Mouse (Mus musculus): ENCODE results near the gene Gtf2a1l. TPM values are rescaled to one million over a fixed set of nuclear protein-coding genes. Genes with fewer than 3 reads are reported as not detected.

Gtf2a1l gene
- polyA plus RNA-seq, 1 experiment from 2014 or later, result 0.91 TPM

- no peak overlapping the region for H3K4me2 ChIP-seq (replicated peaks; ENCODE audit: low read depth, low read length)
- H3K4me1 ChIP-seq (ENCODE audit: control insufficient read depth, insufficient read depth, low read length), result peaks cover 12% of the 10 kb centered on the region
- WGBS, result 41% methylated on average over 4 of the region's 4 CpGs
- ATAC-seq (ENCODE audit: insufficient number of reproducible peaks, insufficient read depth, low FRiP score, low read depth), result no peak
- H3K36me3 ChIP-seq (ENCODE audit: control insufficient read depth, insufficient read depth, low read length), result no peaks in the 10 kb centered on the region
- H3K9ac ChIP-seq (replicated peaks; ENCODE audit: low read depth, low read length), result no peak overlapping the region
- H3K4me3 ChIP-seq (ENCODE audit: low read depth, low read length), result no peak overlapping the region
- no peak overlapping the region for H3K27ac ChIP-seq (ENCODE audit: low read length)
- H3K27me3 ChIP-seq (ENCODE audit: control insufficient read depth, insufficient read depth, low read length), result no peaks in the 10 kb centered on the region
- no peaks in the 10 kb centered on the region for H3K9me3 ChIP-seq (ENCODE audit: control insufficient read depth, low read depth, low read length)
These were observed 34.7 kb downstream of the Gtf2a1l start for GRCm38 (mm10) chr17:88703112-88703511.

GRCm38 (mm10) chr17:88706231-88706649, 37.8 kb downstream of the Gtf2a1l start:
- H3K27ac ChIP-seq (ENCODE audit: low read length), result no peak overlapping the region
- H3K36me3 ChIP-seq (ENCODE audit: control insufficient read depth, insufficient read depth, low read length), result no peaks in the 10 kb centered on the region
- ATAC-seq (ENCODE audit: insufficient number of reproducible peaks, insufficient read depth, low FRiP score, low read depth), result no peak
- no peak overlapping the region for H3K4me2 ChIP-seq (replicated peaks; ENCODE audit: low read depth, low read length)
- no peaks in the 10 kb centered on the region for H3K9me3 ChIP-seq (ENCODE audit: control insufficient read depth, low read depth, low read length)
- WGBS, result 60% methylated on average over 8 of the region's 8 CpGs
- H3K4me3 ChIP-seq (ENCODE audit: low read depth, low read length), result no peak overlapping the region
- H3K4me1 ChIP-seq (ENCODE audit: control insufficient read depth, insufficient read depth, low read length), result peaks cover 12% of the 10 kb centered on the region
- no peaks in the 10 kb centered on the region for H3K27me3 ChIP-seq (ENCODE audit: control insufficient read depth, insufficient read depth, low read length)
- H3K9ac ChIP-seq (replicated peaks; ENCODE audit: low read depth, low read length), result no peak overlapping the region

- Histone ChIP-seq H3K9me3 (ENCODE audit: control insufficient read depth, low read depth, low read length) (no peaks in the 10 kb centered on the region), H3K4me2 (replicated peaks; ENCODE audit: low read depth, low read length) (no peak overlapping the region), H3K27me3 (ENCODE audit: control insufficient read depth, insufficient read depth, low read length) (no peaks in the 10 kb centered on the region), H3K4me3 (ENCODE audit: low read depth, low read length) (no peak overlapping the region), H3K4me1 (ENCODE audit: control insufficient read depth, insufficient read depth, low read length) (0 out of 2 replicates have a peak, but pooled peaks cover 5% of the 10 kb centered on the region), H3K36me3 (ENCODE audit: control insufficient read depth, insufficient read depth, low read length) (no peaks in the 10 kb centered on the region), H3K27ac (ENCODE audit: low read length) (no peak overlapping the region), H3K9ac (replicated peaks; ENCODE audit: low read depth, low read length) (no peak overlapping the region)
- no peak for ATAC-seq (ENCODE audit: insufficient number of reproducible peaks, insufficient read depth, low FRiP score, low read depth)
- WGBS, result 51% methylated on average over 8 of the region's 8 CpGs
These were observed 81.2 kb downstream of the Gtf2a1l start for GRCm38 (mm10) chr17:88749646-88750045.

GRCm38 (mm10) chr17:88752827-88753471, 84.5 kb downstream of the Gtf2a1l start:
- H3K27me3 ChIP-seq (ENCODE audit: control insufficient read depth, insufficient read depth, low read length), result no peaks in the 10 kb centered on the region
- H3K9me3 ChIP-seq (ENCODE audit: control insufficient read depth, low read depth, low read length), result no peaks in the 10 kb centered on the region
- no peaks in the 10 kb centered on the region for H3K36me3 ChIP-seq (ENCODE audit: control insufficient read depth, insufficient read depth, low read length)
- peak overlapping the region; percentile 25 for H3K4me2 ChIP-seq (replicated peaks; ENCODE audit: low read depth, low read length)
- no peak overlapping the region; the same call in 1 of the 2 replicates for H3K9ac ChIP-seq (replicated peaks; ENCODE audit: low read depth, low read length)
- 0 out of 2 replicates have a peak, but pooled peaks have one; percentile 34 for ATAC-seq (ENCODE audit: insufficient number of reproducible peaks, insufficient read depth, low FRiP score, low read depth)
- 5% methylated on average over 17 of the region's 17 CpGs for WGBS
- H3K27ac ChIP-seq (ENCODE audit: low read length), result no peak overlapping the region
- no peak overlapping the region for H3K4me3 ChIP-seq (ENCODE audit: low read depth, low read length)
- 0 out of 2 replicates have a peak, but pooled peaks cover 5% of the 10 kb centered on the region for H3K4me1 ChIP-seq (ENCODE audit: control insufficient read depth, insufficient read depth, low read length)

GRCm38 (mm10) chr17:88753472-88753857, 85.0 kb downstream of the Gtf2a1l start:
- H3K4me3 ChIP-seq (ENCODE audit: low read depth, low read length), result no peak overlapping the region
- H3K4me1 ChIP-seq (ENCODE audit: control insufficient read depth, insufficient read depth, low read length), result 0 out of 2 replicates have a peak, but pooled peaks cover 5% of the 10 kb centered on the region
- H3K9ac ChIP-seq (replicated peaks; ENCODE audit: low read depth, low read length), result no peak overlapping the region
- H3K4me2 ChIP-seq (replicated peaks; ENCODE audit: low read depth, low read length), result peak overlapping the region; percentile 25
- no peak for ATAC-seq (ENCODE audit: insufficient number of reproducible peaks, insufficient read depth, low FRiP score, low read depth)
- H3K9me3 ChIP-seq (ENCODE audit: control insufficient read depth, low read depth, low read length), result no peaks in the 10 kb centered on the region
- H3K36me3 ChIP-seq (ENCODE audit: control insufficient read depth, insufficient read depth, low read length), result no peaks in the 10 kb centered on the region
- no peaks in the 10 kb centered on the region for H3K27me3 ChIP-seq (ENCODE audit: control insufficient read depth, insufficient read depth, low read length)
- WGBS, result 48% methylated on average over 12 of the region's 12 CpGs
- no peak overlapping the region for H3K27ac ChIP-seq (ENCODE audit: low read length)

GRCm38 (mm10) chr17:88755776-88756175, 87.3 kb downstream of the Gtf2a1l start:
- 64% methylated on average over 6 of the region's 6 CpGs for WGBS
- Histone ChIP-seq H3K4me1 (ENCODE audit: control insufficient read depth, insufficient read depth, low read length) (0 out of 2 replicates have a peak, but pooled peaks cover 5% of the 10 kb centered on the region), H3K4me2 (replicated peaks; ENCODE audit: low read depth, low read length) (no peak overlapping the region), H3K27me3 (ENCODE audit: control insufficient read depth, insufficient read depth, low read length) (no peaks in the 10 kb centered on the region), H3K4me3 (ENCODE audit: low read depth, low read length) (no peak overlapping the region), H3K27ac (ENCODE audit: low read length) (no peak overlapping the region), H3K9ac (replicated peaks; ENCODE audit: low read depth, low read length) (no peak overlapping the region), H3K36me3 (ENCODE audit: control insufficient read depth, insufficient read depth, low read length) (no peaks in the 10 kb centered on the region), H3K9me3 (ENCODE audit: control insufficient read depth, low read depth, low read length) (no peaks in the 10 kb centered on the region)
- ATAC-seq (ENCODE audit: insufficient number of reproducible peaks, insufficient read depth, low FRiP score, low read depth), result no peak

GRCm38 (mm10) chr17:88758003-88758437, 89.6 kb downstream of the Gtf2a1l start:
- H3K36me3 ChIP-seq (ENCODE audit: control insufficient read depth, insufficient read depth, low read length), result no peaks in the 10 kb centered on the region
- no peak overlapping the region for H3K9ac ChIP-seq (replicated peaks; ENCODE audit: low read depth, low read length)
- H3K4me2 ChIP-seq (replicated peaks; ENCODE audit: low read depth, low read length), result no peak overlapping the region
- H3K27ac ChIP-seq (ENCODE audit: low read length), result no peak overlapping the region
- WGBS, result 20% methylated on average over 9 of the region's 9 CpGs
- no peaks in the 10 kb centered on the region for H3K9me3 ChIP-seq (ENCODE audit: control insufficient read depth, low read depth, low read length)
- 0 out of 2 replicates have a peak, but pooled peaks cover 4% of the 10 kb centered on the region for H3K4me1 ChIP-seq (ENCODE audit: control insufficient read depth, insufficient read depth, low read length)
- ATAC-seq (ENCODE audit: insufficient number of reproducible peaks, insufficient read depth, low FRiP score, low read depth), result no peak
- H3K4me3 ChIP-seq (ENCODE audit: low read depth, low read length), result no peak overlapping the region
- no peaks in the 10 kb centered on the region for H3K27me3 ChIP-seq (ENCODE audit: control insufficient read depth, insufficient read depth, low read length)

- ATAC-seq (ENCODE audit: insufficient number of reproducible peaks, insufficient read depth, low FRiP score, low read depth), result 0 out of 2 replicates have a peak, but pooled peaks have one; percentile 4
- Histone ChIP-seq H3K9ac (replicated peaks; ENCODE audit: low read depth, low read length) (no peak overlapping the region), H3K36me3 (ENCODE audit: control insufficient read depth, insufficient read depth, low read length) (no peaks in the 10 kb centered on the region), H3K4me2 (replicated peaks; ENCODE audit: low read depth, low read length) (no peak overlapping the region), H3K4me3 (ENCODE audit: low read depth, low read length) (no peak overlapping the region), H3K27me3 (ENCODE audit: control insufficient read depth, insufficient read depth, low read length) (no peaks in the 10 kb centered on the region), H3K4me1 (ENCODE audit: control insufficient read depth, insufficient read depth, low read length) (no peaks in the 10 kb centered on the region), H3K9me3 (ENCODE audit: control insufficient read depth, low read depth, low read length) (no peaks in the 10 kb centered on the region), H3K27ac (ENCODE audit: low read length) (no peak overlapping the region)
- 50% methylated on average over 5 of the region's 5 CpGs for WGBS
These were observed 95.1 kb downstream of the Gtf2a1l start for GRCm38 (mm10) chr17:88763396-88764135.
